Mouse (Mus musculus): ENCODE results near the gene Cyld.
"Not testable (repeated sequence)": the region's sequence is repeated elsewhere in the genome, so short reads cannot be mapped to it uniquely, and the experiment has no call there.

The Cyld gene

GRCm38 (mm10) chr8:88696721-88697641 lies at the start of gene Cyld:
Gene Cyld (plus strand): TSS chr8:88697028.
- peak; percentile 99 for DNase-seq (ENCODE audit: low read depth, low spot score)

- DNase-seq (ENCODE audit: low read depth, low spot score) = no peak
Measured at GRCm38 (mm10) chr8:88648322-88648721, 48.5 kb upstream of the Cyld start.

DNA sequence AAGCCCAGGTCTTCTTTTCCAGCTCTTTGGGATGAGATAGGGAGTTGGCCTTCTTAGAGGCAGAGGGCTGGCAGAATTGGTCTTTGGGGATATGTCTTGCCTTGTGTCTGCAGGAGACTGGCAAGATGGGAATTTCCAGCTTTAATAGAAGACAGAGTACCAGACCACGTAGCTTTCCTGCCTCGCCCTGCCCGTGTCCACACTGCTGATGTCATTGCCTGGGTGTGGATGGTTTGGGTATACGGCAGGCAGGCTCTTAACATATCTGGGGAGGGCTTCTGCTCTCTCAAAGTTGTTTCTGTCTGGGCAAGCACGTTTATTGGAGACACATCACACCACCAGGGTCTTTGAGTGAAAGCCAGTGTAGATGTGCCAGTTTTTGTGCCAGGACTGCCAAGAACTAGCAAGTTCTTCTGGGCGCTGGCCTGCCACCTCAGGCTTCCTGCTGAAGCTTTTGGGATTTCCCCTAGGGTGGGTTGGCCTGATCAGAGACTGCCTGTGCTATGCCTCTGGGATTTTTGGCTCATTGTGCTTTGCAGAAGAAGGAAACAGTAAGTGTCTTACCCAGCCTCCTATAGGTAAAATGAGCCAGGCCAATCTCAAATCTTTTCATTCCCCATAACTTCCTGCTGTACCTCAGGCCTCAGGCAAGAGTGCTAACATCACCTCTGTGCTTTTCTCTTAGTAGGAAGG lies 46.7 kb upstream of the Cyld start:
- DNase-seq (ENCODE audit: low read depth, low spot score) = no peak

GRCm38 (mm10) chr8:88651122-88651521 lies 45.7 kb upstream of the Cyld start:
- not testable (repeated sequence) for DNase-seq (ENCODE audit: low read depth, low spot score)

DNA sequence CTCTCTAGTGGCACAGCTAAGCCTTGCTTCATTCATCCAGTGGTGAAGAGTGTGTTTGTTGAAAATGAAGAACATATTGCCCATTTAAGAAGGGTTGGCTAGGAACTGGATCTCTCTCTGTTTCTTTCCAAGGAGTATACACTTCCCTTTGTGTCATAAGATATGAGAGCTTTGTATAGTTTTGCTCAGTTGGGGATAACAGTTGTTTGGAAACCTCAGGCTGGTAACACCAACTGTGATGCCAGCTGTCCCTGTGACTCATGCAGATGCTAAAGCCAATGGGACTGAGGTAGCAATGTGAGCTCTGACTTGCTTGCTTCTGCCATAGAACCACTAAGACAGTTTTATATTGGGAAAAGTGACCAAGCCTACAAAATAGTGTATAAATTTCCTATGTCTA lies 41.5 kb upstream of the Cyld start:
- no peak for DNase-seq (ENCODE audit: low read depth, low spot score)

DNA sequence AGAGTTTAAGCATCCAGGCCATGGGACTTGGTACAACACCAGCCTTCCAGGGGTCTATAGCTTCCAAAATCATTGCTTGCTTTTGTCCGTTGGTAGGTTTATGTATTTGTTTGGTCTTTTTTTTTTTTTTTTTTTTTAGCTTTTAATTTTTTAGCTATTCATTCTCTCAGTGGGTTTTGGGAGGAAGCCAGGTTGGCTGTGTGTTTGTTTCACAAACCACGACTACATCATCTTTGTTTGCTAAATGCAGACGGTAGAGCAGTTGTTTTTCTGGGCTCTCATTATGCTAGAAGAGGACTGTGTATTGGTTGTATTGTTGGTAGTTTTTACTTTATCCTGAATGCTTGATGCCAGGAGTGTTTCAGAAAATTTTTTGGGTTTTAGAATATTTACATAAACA lies 37.0 kb upstream of the Cyld start:
- DNase-seq (ENCODE audit: low read depth, low spot score) = no peak

- DNase-seq (ENCODE audit: low read depth, low spot score) = no peak
Measured at GRCm38 (mm10) chr8:88662401-88662821, 34.4 kb upstream of the Cyld start.

DNA sequence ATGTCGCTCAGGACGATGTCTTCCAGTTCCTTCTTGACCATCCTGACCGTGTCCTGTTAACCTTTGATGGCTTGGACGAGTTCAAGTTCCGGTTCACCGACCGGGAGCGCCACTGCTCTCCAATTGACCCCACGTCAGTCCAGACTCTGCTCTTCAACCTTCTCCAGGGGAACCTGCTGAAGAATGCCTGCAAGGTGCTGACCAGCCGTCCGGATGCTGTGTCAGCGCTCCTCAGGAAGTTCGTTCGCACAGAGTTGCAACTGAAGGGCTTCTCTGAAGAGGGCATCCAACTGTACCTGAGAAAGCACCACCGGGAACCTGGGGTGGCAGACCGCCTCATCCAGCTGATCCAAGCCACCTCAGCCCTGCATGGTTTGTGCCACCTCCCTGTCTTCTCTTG lies 32.7 kb upstream of the Cyld start:
- no peak for DNase-seq (ENCODE audit: low read depth, low spot score)

DNA sequence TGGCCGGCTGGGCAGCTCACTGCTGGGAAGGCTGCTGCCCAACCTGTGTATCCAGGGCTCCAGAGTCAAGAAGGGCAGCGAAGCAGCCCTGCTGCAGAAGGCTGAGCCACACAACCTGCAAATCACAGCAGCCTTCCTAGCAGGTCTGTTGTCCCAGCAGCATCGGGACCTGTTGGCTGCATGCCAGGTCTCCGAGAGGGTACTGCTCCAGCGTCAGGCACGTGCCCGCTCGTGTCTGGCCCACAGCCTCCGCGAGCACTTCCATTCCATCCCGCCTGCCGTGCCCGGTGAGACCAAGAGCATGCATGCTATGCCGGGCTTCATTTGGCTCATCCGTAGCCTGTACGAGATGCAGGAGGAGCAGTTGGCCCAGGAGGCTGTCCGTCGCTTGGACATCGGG lies 31.9 kb upstream of the Cyld start:
- no peak for DNase-seq (ENCODE audit: low read depth, low spot score)

DNA sequence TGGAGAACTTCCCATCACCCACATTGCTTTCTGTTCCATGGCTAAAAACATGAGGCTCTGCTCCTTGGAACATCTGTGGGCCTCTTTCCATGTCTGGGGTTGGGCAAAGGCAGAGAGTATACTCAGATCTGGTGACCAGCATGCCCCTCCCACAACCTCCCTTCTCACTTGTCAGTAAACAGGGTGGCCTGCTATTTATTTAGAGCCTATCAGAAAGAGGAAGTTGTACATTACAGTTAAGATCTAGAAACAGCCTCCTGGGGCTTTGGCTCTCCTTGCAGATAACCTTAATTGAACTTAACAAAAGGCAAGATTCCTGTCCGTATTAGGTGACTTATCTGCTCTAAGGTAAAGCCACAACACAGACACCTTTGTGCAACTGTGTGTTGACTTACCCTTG lies 30.4 kb upstream of the Cyld start:
- no peak for DNase-seq (ENCODE audit: low read depth, low spot score)

- DNase-seq (ENCODE audit: low read depth, low spot score) = peak; percentile 10
Measured at GRCm38 (mm10) chr8:88668400-88669086, 28.3 kb upstream of the Cyld start.

GRCm38 (mm10) chr8:88670782-88671181 lies 26.0 kb upstream of the Cyld start:
- DNase-seq (ENCODE audit: low read depth, low spot score) = no peak

DNA sequence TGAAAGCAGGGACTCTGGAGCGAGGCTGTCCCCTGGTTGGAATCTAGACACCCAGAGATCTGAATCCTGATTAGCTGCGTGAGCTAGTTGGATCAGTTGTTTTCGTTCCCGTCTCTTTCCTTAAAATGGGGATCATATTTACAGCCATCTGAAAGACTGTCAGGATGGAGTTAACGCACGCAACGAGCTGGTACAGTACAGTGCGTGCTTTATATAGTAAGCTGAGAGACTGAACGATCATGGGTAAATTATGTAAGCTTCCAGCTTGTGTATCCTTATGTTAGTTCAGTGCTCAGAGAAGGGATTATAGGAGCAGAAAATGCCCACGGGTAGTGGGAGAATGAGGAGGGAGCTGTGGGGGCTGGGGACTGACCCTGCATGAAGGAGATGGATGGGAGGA lies 25.3 kb upstream of the Cyld start:
- DNase-seq (ENCODE audit: low read depth, low spot score) = no peak

DNA sequence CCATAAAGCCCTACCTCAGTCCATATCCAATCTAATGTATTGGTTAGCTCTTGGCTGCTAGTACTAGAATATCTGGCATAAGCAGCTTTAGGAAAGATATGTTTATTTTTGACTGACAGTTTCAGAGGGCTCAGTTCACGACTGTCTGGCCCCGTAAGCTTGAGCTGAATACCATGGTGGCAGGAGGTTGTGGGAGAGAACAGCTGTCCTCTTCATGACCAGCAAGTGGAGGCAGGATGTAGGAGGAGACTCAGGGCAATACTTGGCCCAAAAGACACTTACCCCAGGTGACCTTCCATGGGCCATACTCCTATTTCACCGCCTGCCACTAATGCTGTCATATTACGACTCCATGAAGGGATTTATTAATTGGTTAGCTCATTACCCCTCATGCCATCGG lies 23.0 kb upstream of the Cyld start:
- DNase-seq (ENCODE audit: low read depth, low spot score) = no peak

DNA sequence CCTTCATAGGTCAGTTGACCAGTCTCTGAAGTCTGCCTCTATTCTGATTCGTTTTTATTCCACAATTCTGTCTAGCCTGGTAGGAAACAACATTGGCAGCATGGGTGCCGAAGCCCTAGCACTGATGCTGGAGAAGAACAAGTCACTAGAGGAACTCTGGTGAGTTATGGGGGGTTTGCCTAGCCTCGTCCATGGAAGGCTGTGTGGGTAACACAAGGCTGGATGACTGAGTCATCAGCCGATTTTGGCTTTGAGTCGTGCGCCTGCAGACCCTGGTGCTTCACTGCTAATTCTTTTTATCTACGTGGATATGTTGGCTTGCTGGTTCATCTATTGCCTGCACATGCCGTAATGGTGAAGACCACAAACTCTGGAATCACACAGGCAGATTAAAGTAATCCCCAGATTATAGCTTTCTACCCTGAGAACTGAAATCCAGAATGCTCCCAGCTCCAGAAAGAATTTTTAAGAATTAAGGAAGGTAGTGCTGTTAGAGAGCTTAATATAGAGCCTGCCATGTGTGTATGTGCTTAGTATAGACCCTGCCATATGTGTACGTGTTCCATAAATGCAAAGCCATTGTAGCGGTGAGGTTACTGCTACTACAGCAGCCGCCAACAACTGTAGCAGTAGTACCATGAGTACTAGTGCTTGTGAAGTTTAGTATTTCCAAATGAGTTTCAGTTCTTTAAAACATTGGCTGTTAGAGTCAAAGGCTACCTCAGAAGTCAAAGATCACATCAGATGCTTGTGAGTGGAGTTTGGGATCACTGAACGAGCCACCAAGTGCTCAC lies 21.3 kb upstream of the Cyld start:
- no peak for DNase-seq (ENCODE audit: low read depth, low spot score)

- no peak for DNase-seq (ENCODE audit: low read depth, low spot score)
Measured at GRCm38 (mm10) chr8:88677071-88677470, 19.8 kb upstream of the Cyld start.

DNA sequence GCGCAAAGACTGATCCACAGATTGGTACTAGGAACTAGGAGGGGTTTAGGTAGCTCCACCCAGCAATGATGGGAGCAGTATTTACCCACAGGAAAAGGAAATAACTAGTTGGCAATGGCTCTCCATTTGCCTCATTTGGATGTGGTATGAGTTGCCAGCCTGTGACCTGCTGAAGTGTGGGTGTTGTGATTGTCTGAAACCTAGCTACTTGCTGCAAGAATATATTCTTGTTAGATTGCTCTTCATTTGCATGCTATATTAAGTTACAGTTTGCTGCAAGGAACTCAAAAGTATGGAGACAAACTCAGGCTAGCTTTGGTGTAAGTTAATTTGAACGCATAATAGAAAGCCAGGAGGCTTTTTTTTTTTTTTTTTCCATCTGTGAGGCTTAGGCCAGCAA lies 16.3 kb upstream of the Cyld start:
- no peak for DNase-seq (ENCODE audit: low read depth, low spot score)

DNA sequence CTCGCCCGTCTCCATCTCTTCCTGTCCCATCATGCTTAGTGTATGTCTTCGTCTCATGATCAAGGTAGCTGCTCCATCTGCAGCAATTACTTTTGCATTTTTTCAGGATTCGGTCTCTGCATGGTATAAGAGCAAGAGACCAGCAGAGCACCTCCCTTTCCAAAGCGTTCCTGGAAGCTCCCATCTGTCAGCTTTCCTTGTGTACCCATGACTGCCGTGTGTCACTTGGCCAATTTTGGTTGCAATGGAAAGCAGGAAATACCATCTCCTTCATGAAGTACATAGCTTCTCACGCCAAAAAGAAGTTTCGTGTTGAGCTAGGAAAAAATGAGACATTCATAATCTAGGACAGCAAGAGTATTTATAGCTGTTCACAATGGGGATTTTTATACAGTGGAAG lies 15.8 kb upstream of the Cyld start:
- no peak for DNase-seq (ENCODE audit: low read depth, low spot score)

DNA sequence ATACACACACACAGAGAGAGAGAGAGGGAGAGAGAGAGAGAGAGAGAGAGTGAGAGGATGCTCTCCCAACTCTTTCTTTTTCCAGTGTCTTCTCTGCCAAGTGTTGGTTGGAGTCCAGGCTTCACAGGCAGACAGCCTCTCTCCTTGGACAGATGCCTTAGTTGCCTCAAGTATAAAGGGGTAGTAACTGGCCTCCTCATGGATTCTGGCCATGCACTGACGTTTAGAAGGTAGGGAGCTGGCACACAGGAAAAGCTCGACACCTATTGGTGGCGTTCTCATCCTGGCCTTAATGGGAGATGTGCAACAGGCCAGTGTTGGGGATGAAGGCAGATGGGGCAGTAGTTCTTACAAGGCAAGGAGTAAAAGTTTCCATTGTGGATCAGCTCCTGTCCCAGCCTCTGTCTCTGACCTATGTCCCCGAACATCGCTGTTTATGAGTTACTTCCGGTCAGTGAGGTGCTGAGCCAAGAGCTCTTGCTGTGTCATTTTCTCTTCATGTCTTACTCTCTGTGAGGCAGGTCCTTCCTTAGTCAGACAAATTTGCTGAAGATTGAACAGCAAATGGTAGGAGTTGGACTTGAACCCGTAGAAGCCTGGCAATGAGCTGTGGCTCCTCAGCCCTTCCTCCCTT lies 13.1 kb upstream of the Cyld start:
- no peak for DNase-seq (ENCODE audit: low read depth, low spot score)

- no peak for DNase-seq (ENCODE audit: low read depth, low spot score)
Measured at GRCm38 (mm10) chr8:88686226-88686905, 10.5 kb upstream of the Cyld start.

GRCm38 (mm10) chr8:88686906-88687235 lies 10.0 kb upstream of the Cyld start:
- no peak for DNase-seq (ENCODE audit: low read depth, low spot score)

Data from mesoderm, embryonic 11.5 days (tissue).